Mouse (Mus musculus) hindbrain, embryonic 13.5 days (tissue): ENCODE measurements at regions not wholly inside any gene's neighbourhood (a gene's known extent, or its start where the extent isn't known, plus 50 kb on each side); places are given as distances from the start of the nearest gene placed in this dataset.

Experiments used
- ATAC-seq: fragments of 200-750 bp; cut with Nextera tagmentation; 2 replicates; pipeline ENCODE4 v1.8.0; 2017; ENCODE audit warnings: moderate TSS enrichment; ENCODE audit not compliant: low FRiP score
- H3K27ac ChIP-seq: fragments of 300-500 bp; sonication (generic); 2 replicates; pipeline ENCODE4 v1.5.1; 2015; ENCODE audit warnings: inconsistent platforms, mild to moderate bottlenecking, moderate library complexity
- H3K27me3 ChIP-seq: fragments of 300-500 bp; sonication (generic); 2 replicates; pipeline ENCODE4 v1.6.1; 2015; ENCODE audit warnings: mild to moderate bottlenecking, inconsistent platforms
- H3K36me3 ChIP-seq: fragments of 300-500 bp; sonication (generic); 2 replicates; pipeline ENCODE4 v1.6.1; 2015; ENCODE audit warnings: mild to moderate bottlenecking, inconsistent platforms
- H3K4me1 ChIP-seq: fragments of 300-500 bp; sonication (generic); replicated peaks from 2 replicates; pipeline ENCODE4 v1.6.1; 2015; ENCODE audit warnings: inconsistent platforms
- H3K4me2 ChIP-seq: fragments of 300-500 bp; sonication (generic); 2 replicates; pipeline ENCODE4 v1.6.1; 2015; ENCODE audit warnings: inconsistent platforms, mild to moderate bottlenecking, moderate library complexity
- H3K4me3 ChIP-seq: fragments of 300-500 bp; sonication (generic); 2 replicates; pipeline ENCODE4 v1.5.1; 2015; ENCODE audit warnings: mild to moderate bottlenecking, inconsistent platforms
- H3K9ac ChIP-seq: fragments of 300-500 bp; sonication (generic); 2 replicates; pipeline ENCODE4 v1.6.1; 2015; ENCODE audit warnings: mild to moderate bottlenecking, inconsistent platforms
- H3K9me3 ChIP-seq: fragments of 300-500 bp; sonication (generic); 2 replicates; pipeline ENCODE4 v1.6.1; 2016; ENCODE audit warnings: inconsistent platforms
- WGBS: fragments of 180-500 bp; shearing (Covaris S2); methylation state at CpG from one replicate; pipeline ENCODE4 v1.1.7; 2015; 5-methylcytosine and 5-hydroxymethylcytosine counted together

DNA sequence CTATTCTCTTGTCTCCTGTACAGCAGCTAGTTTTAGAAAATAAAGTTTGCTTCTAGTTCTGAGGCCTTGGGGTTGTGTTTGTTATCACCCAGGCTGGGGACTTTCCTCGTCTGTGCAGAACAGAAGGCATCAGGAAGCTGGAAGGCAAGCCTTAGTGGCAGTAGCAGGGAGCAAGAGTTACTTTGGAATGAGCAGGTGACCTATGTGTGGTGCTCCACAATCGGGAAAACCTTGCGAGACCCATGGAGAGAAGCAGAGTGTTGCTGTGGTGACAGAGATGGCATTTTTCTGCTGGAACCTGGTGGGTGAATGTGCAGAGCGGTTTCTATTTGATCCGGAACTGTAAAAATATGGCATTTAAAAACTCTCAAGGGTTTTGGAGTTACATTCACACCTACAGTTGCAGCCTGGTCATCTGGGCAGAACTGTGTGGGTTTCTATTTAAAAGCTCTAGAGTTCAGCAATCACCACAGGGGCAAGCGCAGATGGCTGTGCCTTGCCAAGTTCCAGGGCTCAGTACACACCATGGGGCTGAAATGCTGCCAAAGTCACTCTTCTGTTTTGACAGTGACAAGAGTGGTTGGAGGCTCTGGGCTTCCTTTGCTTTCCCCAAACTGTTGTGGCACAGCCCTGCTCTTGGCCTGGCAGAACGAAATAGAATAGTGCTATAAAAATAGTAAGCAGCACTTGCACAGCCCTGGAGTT, 195.7 kb downstream of the Stk31 start:
- Histone ChIP-seq H3K27me3 (0 out of 2 replicates have a peak, but pooled peaks cover 6% of the 10 kb centered on the region), H3K4me3 (no peak overlapping the region), H3K36me3 (no peaks in the 10 kb centered on the region), H3K4me2 (no peak overlapping the region), H3K9ac (no peak overlapping the region), H3K27ac (no peak overlapping the region), H3K9me3 (no peaks in the 10 kb centered on the region), H3K4me1 (no peaks in the 10 kb centered on the region)
- 81% methylated on average over 7 of the region's 7 CpGs for WGBS
- ATAC-seq: no peak

DNA sequence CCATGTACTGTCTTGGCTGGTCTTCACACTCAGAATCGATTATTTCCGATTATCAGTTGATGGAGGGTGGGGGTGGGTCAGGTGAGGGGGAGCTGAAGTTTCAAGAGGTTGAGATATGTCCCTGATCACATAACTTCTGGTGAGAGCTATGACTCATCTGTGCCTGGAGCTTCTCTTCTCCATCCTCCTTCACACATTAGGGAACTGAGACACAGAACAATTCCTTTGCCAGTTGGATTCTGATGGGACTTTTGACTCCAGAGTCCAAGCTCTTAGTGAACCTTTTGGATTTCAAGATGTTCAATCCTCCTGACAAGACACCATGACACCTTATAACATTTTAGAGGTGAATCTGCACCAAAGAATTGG, 196.2 kb downstream of the Stk31 start:
- no peaks in the 10 kb centered on the region for H3K36me3 ChIP-seq
- 0 out of 2 replicates have a peak, but pooled peaks cover 8% of the 10 kb centered on the region for H3K27me3 ChIP-seq
- 88% methylated on average over 2 of the region's 2 CpGs for WGBS
- H3K4me2 ChIP-seq: no peak overlapping the region
- no peaks in the 10 kb centered on the region for H3K9me3 ChIP-seq
- ATAC-seq: no peak
- no peaks in the 10 kb centered on the region for H3K4me1 ChIP-seq
- no peak overlapping the region for H3K9ac ChIP-seq
- no peak overlapping the region for H3K4me3 ChIP-seq
- H3K27ac ChIP-seq: no peak overlapping the region

DNA sequence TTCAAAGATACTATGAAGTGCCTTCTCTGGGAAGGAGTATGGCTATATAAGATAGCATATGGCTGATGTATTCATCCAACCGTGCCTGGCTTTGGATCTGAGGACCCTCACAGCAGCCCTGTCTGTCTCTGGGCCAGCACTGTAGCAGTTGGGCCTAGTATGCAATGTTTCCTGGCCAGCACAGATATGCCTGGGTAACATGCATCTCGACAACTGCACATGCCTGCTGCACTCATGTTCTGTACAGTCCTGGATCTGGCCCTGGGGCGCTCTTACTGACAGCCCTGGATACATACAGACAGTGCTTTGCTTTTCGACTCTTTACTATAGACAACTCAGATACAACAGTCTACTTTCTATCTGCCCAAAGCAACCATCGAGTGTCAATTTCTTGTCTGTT, 197.3 kb downstream of the Stk31 start:
- no peak overlapping the region for H3K9ac ChIP-seq
- ATAC-seq: no peak
- 87% methylated on average over 5 of the region's 5 CpGs for WGBS
- no peaks in the 10 kb centered on the region for H3K36me3 ChIP-seq
- no peak overlapping the region for H3K4me3 ChIP-seq
- no peaks in the 10 kb centered on the region for H3K4me1 ChIP-seq
- H3K4me2 ChIP-seq: no peak overlapping the region
- H3K27ac ChIP-seq: no peak overlapping the region
- H3K9me3 ChIP-seq: no peaks in the 10 kb centered on the region
- H3K27me3 ChIP-seq: 0 out of 2 replicates have a peak, but pooled peaks cover 8% of the 10 kb centered on the region

DNA sequence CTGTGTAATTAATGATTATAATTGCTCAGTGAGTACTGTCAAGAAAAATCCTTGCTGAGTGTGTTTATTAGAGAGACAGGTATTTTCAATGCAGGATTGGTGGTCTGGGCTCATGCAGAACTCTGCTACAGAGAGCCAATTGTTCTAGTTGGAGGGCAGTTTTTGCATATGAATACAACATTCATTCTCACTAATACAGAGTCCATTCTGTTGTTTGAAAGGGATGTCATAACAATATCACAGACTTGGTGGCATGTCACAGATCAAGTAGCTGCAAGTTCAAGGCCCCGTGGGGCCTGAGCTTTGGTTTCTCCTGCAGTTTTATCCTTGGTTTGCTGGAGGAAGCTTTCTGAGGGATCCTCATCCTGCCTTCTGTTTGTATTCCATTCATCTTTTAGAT, 207.8 kb downstream of the Stk31 start:
- Histone ChIP-seq H3K4me1 (peaks cover 25% of the 10 kb centered on the region), H3K9me3 (no peaks in the 10 kb centered on the region), H3K36me3 (no peaks in the 10 kb centered on the region), H3K27ac (peak overlapping the region; percentile 66; the same call in 1 of the 2 replicates), H3K4me2 (no peak overlapping the region), H3K27me3 (no peaks in the 10 kb centered on the region), H3K4me3 (no peak overlapping the region), H3K9ac (no peak overlapping the region)
- 42% methylated on average over 1 of the region's 1 CpGs for WGBS
- no peak for ATAC-seq

GRCm38 (mm10) chr6:49603844-49604243, 208.4 kb downstream of the Stk31 start:
- Histone ChIP-seq H3K4me1 (peaks cover 25% of the 10 kb centered on the region), H3K4me3 (no peak overlapping the region), H3K9me3 (no peaks in the 10 kb centered on the region), H3K4me2 (no peak overlapping the region), H3K27me3 (no peaks in the 10 kb centered on the region), H3K36me3 (no peaks in the 10 kb centered on the region), H3K27ac (peak overlapping the region; percentile 66), H3K9ac (no peak overlapping the region)
- WGBS: 33% methylated on average over 3 of the region's 3 CpGs
- peak; percentile 43; the same call in 1 of the 2 replicates for ATAC-seq

DNA sequence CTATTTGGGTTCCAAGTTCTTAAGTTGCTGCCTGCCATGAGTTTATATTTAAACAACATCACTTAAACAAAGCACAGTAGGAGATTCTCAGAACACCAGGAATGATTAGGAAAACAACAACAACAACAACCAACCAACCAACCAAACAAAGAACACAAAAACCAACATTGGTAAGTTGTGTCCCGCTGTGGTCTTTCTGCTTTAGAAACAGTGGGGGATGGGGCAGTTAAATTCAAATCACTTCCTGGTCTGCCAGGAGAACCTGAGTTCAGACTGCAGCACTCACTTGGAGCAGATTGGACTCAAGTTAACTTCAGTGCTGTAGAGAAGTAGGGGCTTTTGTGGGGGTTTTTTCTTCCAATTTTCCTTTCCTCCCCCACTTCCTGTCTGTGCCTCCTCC, 210.6 kb downstream of the Stk31 start:
- H3K4me1 ChIP-seq: peaks cover 25% of the 10 kb centered on the region
- WGBS: 0% methylated on average over 1 of the region's 1 CpGs
- H3K36me3 ChIP-seq: no peaks in the 10 kb centered on the region
- no peak for ATAC-seq
- no peaks in the 10 kb centered on the region for H3K9me3 ChIP-seq
- no peak overlapping the region for H3K4me3 ChIP-seq
- H3K9ac ChIP-seq: no peak overlapping the region
- H3K4me2 ChIP-seq: no peak overlapping the region
- H3K27ac ChIP-seq: no peak overlapping the region
- H3K27me3 ChIP-seq: no peaks in the 10 kb centered on the region

DNA sequence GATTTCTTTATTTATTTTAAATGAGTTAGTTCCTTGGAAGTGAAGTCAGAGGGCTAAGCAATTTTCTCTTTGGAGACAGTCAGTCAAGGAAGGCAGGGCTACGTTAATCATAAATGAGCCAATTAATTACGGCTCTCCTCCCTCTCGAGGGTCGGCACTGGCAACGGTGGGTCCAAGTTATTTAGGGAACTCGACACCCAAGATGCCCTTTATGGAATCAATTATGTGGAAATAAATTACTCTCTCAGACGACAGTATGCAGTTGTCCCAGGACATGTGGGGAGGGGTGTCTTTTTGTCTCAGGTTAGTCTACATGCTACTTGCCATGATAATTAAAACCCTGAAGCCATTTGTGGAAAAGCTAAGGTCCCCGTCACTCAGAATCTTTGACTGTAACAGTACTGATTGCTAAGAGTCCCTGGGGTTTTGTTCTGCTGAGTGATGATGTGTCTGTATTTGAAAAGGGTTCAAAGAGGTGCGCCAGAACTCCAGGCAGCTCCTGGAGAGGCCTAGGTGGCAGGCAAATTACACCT, 211.3 kb downstream of the Stk31 start:
- no peaks in the 10 kb centered on the region for H3K27me3 ChIP-seq
- H3K4me2 ChIP-seq: no peak overlapping the region
- no peaks in the 10 kb centered on the region for H3K36me3 ChIP-seq
- 0 out of 2 replicates have a peak, but pooled peaks have one; percentile 43 for ATAC-seq
- WGBS: 22% methylated on average over 9 of the region's 9 CpGs
- no peaks in the 10 kb centered on the region for H3K9me3 ChIP-seq
- peaks cover 25% of the 10 kb centered on the region for H3K4me1 ChIP-seq
- no peak overlapping the region for H3K27ac ChIP-seq
- no peak overlapping the region for H3K4me3 ChIP-seq
- H3K9ac ChIP-seq: no peak overlapping the region

- WGBS: 86% methylated on average over 2 of the region's 2 CpGs
- Histone ChIP-seq H3K4me2 (no peak overlapping the region), H3K9ac (no peak overlapping the region), H3K4me3 (no peak overlapping the region), H3K27me3 (no peaks in the 10 kb centered on the region), H3K27ac (no peak overlapping the region), H3K9me3 (no peaks in the 10 kb centered on the region), H3K4me1 (no peaks in the 10 kb centered on the region; the same call in 1 of the 2 replicates), H3K36me3 (no peaks in the 10 kb centered on the region)
- ATAC-seq: no peak
Observed at GRCm38 (mm10) chr6:49624080-49624479, 198.4 kb upstream of the Npy start.

- 77% methylated on average over 5 of the region's 5 CpGs for WGBS
- Histone ChIP-seq H3K4me3 (no peak overlapping the region), H3K4me1 (no peaks in the 10 kb centered on the region; the same call in 1 of the 2 replicates), H3K9ac (no peak overlapping the region), H3K36me3 (no peaks in the 10 kb centered on the region), H3K27ac (no peak overlapping the region), H3K27me3 (no peaks in the 10 kb centered on the region), H3K9me3 (no peaks in the 10 kb centered on the region), H3K4me2 (no peak overlapping the region)
- ATAC-seq: no peak
Observed at GRCm38 (mm10) chr6:49624564-49624963, 197.9 kb upstream of the Npy start.

DNA sequence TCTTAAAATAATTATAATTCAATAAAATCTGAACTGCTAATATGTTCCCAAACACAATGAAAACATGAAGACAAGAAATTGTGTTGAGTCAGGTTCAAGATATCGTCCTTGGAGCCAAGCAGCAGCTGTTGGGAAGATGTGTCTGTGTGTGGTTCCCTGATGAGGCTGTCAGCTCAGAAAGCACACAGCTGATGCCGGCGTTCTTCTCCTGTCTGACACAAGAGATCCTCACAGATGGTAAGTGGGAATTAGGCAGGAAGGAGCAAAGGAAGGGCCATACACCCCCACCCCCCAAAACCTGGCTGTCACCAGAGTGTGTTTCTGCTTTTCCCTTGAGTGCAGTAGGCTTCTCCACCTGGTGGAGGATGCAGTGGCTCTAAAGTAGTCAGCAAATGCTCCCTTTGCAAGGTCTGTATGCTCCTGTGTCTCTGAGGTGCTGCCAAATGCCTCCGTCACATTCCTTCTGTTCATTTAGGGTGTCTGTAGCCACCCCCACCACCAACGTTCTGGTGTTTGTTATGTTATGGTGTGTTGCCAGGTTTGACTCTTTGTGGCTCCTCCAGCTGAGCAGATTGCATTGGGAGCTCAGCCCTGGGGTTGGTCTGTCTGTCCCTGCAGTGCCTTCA, 188.9 kb upstream of the Npy start:
- no peak overlapping the region for H3K4me2 ChIP-seq
- no peak overlapping the region for H3K9ac ChIP-seq
- no peaks in the 10 kb centered on the region for H3K36me3 ChIP-seq
- peaks cover 6% of the 10 kb centered on the region for H3K4me1 ChIP-seq
- H3K27ac ChIP-seq: peak overlapping the region; percentile 37; the same call in 1 of the 2 replicates
- no peak for ATAC-seq
- H3K9me3 ChIP-seq: no peaks in the 10 kb centered on the region
- no peak overlapping the region for H3K4me3 ChIP-seq
- WGBS: 53% methylated on average over 5 of the region's 5 CpGs
- no peaks in the 10 kb centered on the region for H3K27me3 ChIP-seq

DNA sequence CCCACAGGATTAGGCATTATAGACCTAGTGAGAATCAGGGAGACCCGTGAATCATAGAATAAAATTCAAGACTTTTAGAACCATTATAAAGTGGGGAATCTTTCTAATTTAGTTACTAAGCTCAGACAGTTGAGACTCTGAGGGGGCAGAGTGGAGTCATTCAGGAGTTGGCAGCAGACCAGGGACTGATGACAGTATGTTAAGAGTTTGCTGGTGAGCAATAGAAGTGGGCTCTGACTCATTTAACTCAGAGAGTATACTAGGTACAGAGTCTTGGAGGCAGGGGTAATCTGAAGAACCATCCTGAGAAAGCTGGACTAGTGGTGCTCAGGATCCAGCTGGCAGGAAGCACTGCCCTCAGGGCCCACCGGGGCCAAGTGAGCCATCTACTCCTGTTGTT, 184.9 kb upstream of the Npy start:
- no peaks in the 10 kb centered on the region for H3K9me3 ChIP-seq
- no peak overlapping the region for H3K4me3 ChIP-seq
- no peaks in the 10 kb centered on the region for H3K36me3 ChIP-seq
- no peak overlapping the region for H3K27ac ChIP-seq
- no peak for ATAC-seq
- H3K9ac ChIP-seq: no peak overlapping the region
- peaks cover 6% of the 10 kb centered on the region for H3K4me1 ChIP-seq
- no peaks in the 10 kb centered on the region for H3K27me3 ChIP-seq
- 92% methylated on average over 2 of the region's 2 CpGs for WGBS
- H3K4me2 ChIP-seq: no peak overlapping the region

DNA sequence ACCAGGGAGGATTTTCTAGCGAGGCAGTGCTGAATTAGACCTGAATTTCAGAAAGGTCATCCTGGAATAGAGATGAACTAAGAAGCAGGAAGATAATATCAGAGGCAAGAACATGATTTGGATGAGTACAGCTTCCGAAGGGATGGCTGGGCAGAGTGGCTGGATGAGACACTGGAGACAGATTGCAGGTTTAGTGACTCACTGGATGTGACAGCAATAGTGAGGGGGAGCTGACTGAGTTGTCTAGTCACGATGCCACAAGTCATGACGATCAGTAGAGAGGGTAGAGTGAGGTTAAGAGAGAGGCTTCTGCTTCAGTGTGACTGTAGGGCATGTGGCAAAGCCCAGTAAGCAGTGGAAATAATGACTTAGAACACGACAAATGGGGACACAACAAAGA, 181.3 kb upstream of the Npy start:
- Histone ChIP-seq H3K27ac (no peak overlapping the region), H3K9me3 (no peaks in the 10 kb centered on the region), H3K4me1 (no peaks in the 10 kb centered on the region), H3K27me3 (no peaks in the 10 kb centered on the region), H3K4me3 (no peak overlapping the region), H3K4me2 (no peak overlapping the region), H3K36me3 (no peaks in the 10 kb centered on the region), H3K9ac (no peak overlapping the region)
- 84% methylated on average over 5 of the region's 5 CpGs for WGBS
- ATAC-seq: no peak
